Mouse (Mus musculus): ENCODE data around the gene St3gal3.
A peak's percentile ranks its signal among the peaks of the same experiment; 100 is the strongest.

DNA sequence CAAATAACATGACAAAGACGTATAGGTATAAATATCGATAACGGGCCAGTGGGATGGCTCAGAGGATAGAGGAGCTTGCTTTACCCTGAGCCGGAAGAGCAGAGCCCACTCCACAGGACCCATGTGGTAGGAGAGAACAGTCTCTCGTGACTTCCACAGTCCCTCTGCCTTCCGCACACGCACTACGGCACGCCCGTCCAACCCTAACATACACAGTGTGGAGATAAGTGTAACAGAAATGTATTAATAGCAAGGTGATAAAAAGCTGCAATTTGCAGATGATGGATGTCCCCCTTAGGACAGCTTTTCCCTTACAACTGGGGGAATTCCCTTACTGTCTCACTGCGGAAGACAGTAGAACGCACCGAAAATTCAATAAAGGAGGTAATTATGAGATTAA is 25.1 kb downstream of the St3gal3 start:
- TF ChIP-seq EP300 (IDR thresholded peaks at IDR 0.05; ENCODE audit: low read depth) (peak; percentile 67), CTCF (IDR thresholded peaks at IDR 0.05; ENCODE audit: low read depth) (no peak)
